Mouse (Mus musculus): ENCODE results near the gene Trabd2b. TPM values are rescaled to one million over a fixed set of nuclear protein-coding genes. Genes with fewer than 3 reads are reported as not detected.

The Trabd2b gene
- total and polyA plus RNA-seq, 2 experiments from 2014 or later, result 4.5 to 10.5 TPM

DNA sequence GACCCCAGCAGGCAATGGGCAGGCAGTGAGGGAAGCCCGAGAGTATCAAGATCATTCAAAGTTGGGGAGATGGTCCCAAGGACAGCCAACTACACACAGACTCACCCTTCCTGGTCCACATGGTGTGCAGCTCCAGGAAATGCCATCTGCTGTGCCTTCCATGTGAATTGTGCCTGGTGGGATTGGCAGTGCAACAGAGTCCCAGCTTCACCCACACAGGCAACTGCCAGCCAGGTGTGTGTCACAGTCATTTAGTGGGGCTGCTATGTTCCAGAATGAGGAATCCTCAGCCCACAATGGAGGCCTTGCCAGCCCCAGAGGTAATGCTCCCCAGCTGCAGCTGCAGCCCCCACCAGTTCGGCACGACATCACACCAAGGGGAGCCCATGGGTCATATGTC lies 33.8 kb upstream of the Trabd2b start:
- H3K4me2 ChIP-seq (ENCODE audit: low read depth, low read length), result no peak overlapping the region
- no peaks in the 10 kb centered on the region for H3K36me3 ChIP-seq (replicated peaks; ENCODE audit: control insufficient read depth, insufficient read depth, low read length)
- peaks cover 32% of the 10 kb centered on the region for H3K4me1 ChIP-seq (ENCODE audit: control insufficient read depth, insufficient read depth)
- ATAC-seq (ENCODE audit: insufficient read depth, low read depth), result no peak
- H3K9me3 ChIP-seq (replicated peaks; ENCODE audit: control insufficient read depth, low read length), result no peaks in the 10 kb centered on the region
- H3K27ac ChIP-seq (ENCODE audit: low read depth), result no peak overlapping the region
- H3K4me3 ChIP-seq (ENCODE audit: low read depth, low read length), result no peak overlapping the region
- H3K27me3 ChIP-seq (ENCODE audit: control insufficient read depth, insufficient read depth, low read length), result no peaks in the 10 kb centered on the region
- WGBS, result 66% methylated on average over 3 of the region's 3 CpGs
- TF ChIP-seq EP300 (IDR thresholded peaks at IDR 0.05; ENCODE audit: low read depth), result no peak
- DNase-seq (ENCODE audit: low spot score), result no peak
- no peak overlapping the region for H3K9ac ChIP-seq (replicated peaks; ENCODE audit: low read depth, low read length)

DNA sequence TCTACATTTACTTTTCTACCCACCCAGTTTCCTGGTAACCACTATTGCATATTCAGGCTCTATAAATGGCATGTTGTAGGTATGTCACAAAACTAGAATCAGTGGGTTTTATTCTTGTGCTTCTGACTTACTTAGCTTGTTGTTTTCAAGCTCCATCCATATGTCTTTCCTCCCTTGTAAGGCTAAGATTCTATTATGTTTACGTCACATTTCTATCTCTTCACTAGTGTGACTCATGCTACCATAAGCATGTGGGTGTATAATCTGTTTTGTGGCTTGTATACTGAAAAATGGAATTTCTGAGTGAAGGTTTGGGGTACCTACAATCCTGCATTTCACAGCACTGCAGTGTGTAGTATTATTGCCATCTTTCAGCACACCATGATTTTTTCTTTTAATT lies 32.2 kb upstream of the Trabd2b start:
- DNase-seq (ENCODE audit: low spot score) (no peak), ATAC-seq (ENCODE audit: insufficient read depth, low read depth) (no peak)
- Histone ChIP-seq H3K36me3 (replicated peaks; ENCODE audit: control insufficient read depth, insufficient read depth, low read length) (no peaks in the 10 kb centered on the region), H3K4me2 (ENCODE audit: low read depth, low read length) (no peak overlapping the region), H3K27me3 (ENCODE audit: control insufficient read depth, insufficient read depth, low read length) (no peaks in the 10 kb centered on the region), H3K27ac (ENCODE audit: low read depth) (no peak overlapping the region), H3K9me3 (replicated peaks; ENCODE audit: control insufficient read depth, low read length) (no peaks in the 10 kb centered on the region), H3K9ac (replicated peaks; ENCODE audit: low read depth, low read length) (no peak overlapping the region), H3K4me3 (ENCODE audit: low read depth, low read length) (no peak overlapping the region), H3K4me1 (ENCODE audit: control insufficient read depth, insufficient read depth) (peaks cover 26% of the 10 kb centered on the region)
- WGBS, result 72% methylated on average over 1 of the region's 1 CpGs
- TF ChIP-seq EP300 (IDR thresholded peaks at IDR 0.05; ENCODE audit: low read depth), result no peak
- no peak for TF ChIP-seq CTCF (IDR thresholded peaks at IDR 0.05; ENCODE audit: low read depth)

DNA sequence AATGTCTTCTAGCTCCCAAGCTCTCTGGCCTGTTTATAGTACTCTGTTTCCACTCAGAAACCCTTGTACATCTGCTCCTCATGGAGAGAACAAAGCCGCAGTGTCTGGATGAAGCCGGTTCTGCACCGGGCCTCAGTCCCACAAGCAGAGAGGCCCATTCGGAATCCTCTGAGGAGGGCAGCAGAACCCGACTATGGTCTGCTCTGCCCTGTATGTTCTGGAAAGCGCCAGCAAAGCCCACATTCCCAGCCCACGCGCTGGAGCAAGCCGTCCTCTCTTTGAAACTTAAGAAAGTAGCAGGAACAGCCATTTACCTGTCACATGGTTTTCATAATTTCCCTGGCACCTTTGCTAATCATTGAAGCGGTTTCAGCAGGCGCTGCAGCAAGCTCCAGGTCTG lies 29.0 kb upstream of the Trabd2b start:
- Histone ChIP-seq H3K27ac (ENCODE audit: low read depth) (no peak overlapping the region), H3K4me2 (ENCODE audit: low read depth, low read length) (no peak overlapping the region), H3K4me3 (ENCODE audit: low read depth, low read length) (no peak overlapping the region), H3K36me3 (replicated peaks; ENCODE audit: control insufficient read depth, insufficient read depth, low read length) (no peaks in the 10 kb centered on the region), H3K9me3 (replicated peaks; ENCODE audit: control insufficient read depth, low read length) (no peaks in the 10 kb centered on the region), H3K4me1 (ENCODE audit: control insufficient read depth, insufficient read depth) (peaks cover 9% of the 10 kb centered on the region; the same call in 1 of the 2 replicates), H3K27me3 (ENCODE audit: control insufficient read depth, insufficient read depth, low read length) (no peaks in the 10 kb centered on the region), H3K9ac (replicated peaks; ENCODE audit: low read depth, low read length) (no peak overlapping the region)
- DNase-seq (ENCODE audit: low spot score), result no peak
- no peak for ATAC-seq (ENCODE audit: insufficient read depth, low read depth)
- WGBS, result 84% methylated on average over 11 of the region's 11 CpGs
- no peak for TF ChIP-seq EP300 (IDR thresholded peaks at IDR 0.05; ENCODE audit: low read depth)
- TF ChIP-seq CTCF (IDR thresholded peaks at IDR 0.05; ENCODE audit: low read depth), result no peak

DNA sequence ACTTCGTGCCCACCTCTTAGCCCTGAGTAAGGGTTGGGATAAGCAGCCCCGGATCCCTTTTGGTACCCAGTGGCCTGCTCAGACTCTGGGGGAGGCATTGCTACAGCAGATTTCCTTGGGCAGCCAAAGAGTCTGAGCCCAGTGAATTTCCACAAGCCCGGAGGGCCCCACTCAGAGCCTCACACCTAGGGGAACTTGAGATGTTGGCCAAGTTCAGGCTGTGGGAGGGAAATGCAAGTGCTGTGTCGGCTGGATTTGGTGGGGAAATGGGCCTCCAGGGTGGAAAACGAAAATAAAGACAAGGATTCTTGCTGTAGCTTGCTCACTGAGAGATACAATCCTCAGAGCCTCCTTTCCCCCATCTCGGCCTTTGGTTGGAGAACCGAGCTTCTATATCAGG lies 28.0 kb upstream of the Trabd2b start:
- Histone ChIP-seq H3K9me3 (replicated peaks; ENCODE audit: control insufficient read depth, low read length) (no peaks in the 10 kb centered on the region), H3K4me3 (ENCODE audit: low read depth, low read length) (no peak overlapping the region), H3K4me1 (ENCODE audit: control insufficient read depth, insufficient read depth) (peaks cover 9% of the 10 kb centered on the region; the same call in 1 of the 2 replicates), H3K27me3 (ENCODE audit: control insufficient read depth, insufficient read depth, low read length) (no peaks in the 10 kb centered on the region), H3K9ac (replicated peaks; ENCODE audit: low read depth, low read length) (no peak overlapping the region), H3K27ac (ENCODE audit: low read depth) (no peak overlapping the region), H3K36me3 (replicated peaks; ENCODE audit: control insufficient read depth, insufficient read depth, low read length) (no peaks in the 10 kb centered on the region), H3K4me2 (ENCODE audit: low read depth, low read length) (no peak overlapping the region)
- no peak for ATAC-seq (ENCODE audit: insufficient read depth, low read depth)
- TF ChIP-seq EP300 (IDR thresholded peaks at IDR 0.05; ENCODE audit: low read depth), result no peak
- TF ChIP-seq CTCF (IDR thresholded peaks at IDR 0.05; ENCODE audit: low read depth), result no peak
- no peak for DNase-seq (ENCODE audit: low spot score)
- 72% methylated on average over 7 of the region's 7 CpGs for WGBS

DNA sequence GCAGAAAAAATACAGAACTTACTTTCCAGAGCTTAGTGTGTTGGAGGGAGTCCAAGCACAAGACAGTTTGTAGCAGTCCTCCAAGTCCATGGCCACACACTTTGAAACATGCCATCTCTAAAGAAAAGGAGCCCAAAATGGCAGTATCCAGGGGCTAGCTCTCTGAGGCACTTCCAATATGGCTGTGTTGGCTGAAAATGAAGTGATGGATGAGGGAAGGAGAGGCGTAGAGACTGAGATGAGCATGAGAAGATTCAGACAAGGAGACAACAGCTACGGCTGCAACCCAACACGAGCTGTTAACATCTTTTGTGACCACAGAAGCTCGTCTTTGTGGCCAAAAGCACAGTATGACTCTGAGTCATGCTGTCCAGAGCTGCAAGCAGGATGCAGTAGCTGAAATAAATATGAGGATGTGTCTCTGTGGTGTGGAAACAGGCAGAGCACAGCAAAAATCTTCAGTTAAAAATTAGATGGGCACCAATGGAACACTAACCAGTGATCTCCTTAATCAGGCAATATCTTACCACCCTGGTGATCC lies 27.0 kb upstream of the Trabd2b start:
- no peaks in the 10 kb centered on the region for H3K27me3 ChIP-seq (ENCODE audit: control insufficient read depth, insufficient read depth, low read length)
- no peak for ATAC-seq (ENCODE audit: insufficient read depth, low read depth)
- H3K4me2 ChIP-seq (ENCODE audit: low read depth, low read length), result no peak overlapping the region
- no peak overlapping the region for H3K27ac ChIP-seq (ENCODE audit: low read depth)
- DNase-seq (ENCODE audit: low spot score), result no peak
- no peaks in the 10 kb centered on the region for H3K9me3 ChIP-seq (replicated peaks; ENCODE audit: control insufficient read depth, low read length)
- no peak overlapping the region for H3K4me3 ChIP-seq (ENCODE audit: low read depth, low read length)
- H3K36me3 ChIP-seq (replicated peaks; ENCODE audit: control insufficient read depth, insufficient read depth, low read length), result no peaks in the 10 kb centered on the region
- peaks cover 9% of the 10 kb centered on the region; the same call in 1 of the 2 replicates for H3K4me1 ChIP-seq (ENCODE audit: control insufficient read depth, insufficient read depth)
- H3K9ac ChIP-seq (replicated peaks; ENCODE audit: low read depth, low read length), result no peak overlapping the region
- TF ChIP-seq EP300 (IDR thresholded peaks at IDR 0.05; ENCODE audit: low read depth), result no peak
- TF ChIP-seq CTCF (IDR thresholded peaks at IDR 0.05; ENCODE audit: low read depth), result no peak
- WGBS, result 79% methylated on average over 4 of the region's 4 CpGs

DNA sequence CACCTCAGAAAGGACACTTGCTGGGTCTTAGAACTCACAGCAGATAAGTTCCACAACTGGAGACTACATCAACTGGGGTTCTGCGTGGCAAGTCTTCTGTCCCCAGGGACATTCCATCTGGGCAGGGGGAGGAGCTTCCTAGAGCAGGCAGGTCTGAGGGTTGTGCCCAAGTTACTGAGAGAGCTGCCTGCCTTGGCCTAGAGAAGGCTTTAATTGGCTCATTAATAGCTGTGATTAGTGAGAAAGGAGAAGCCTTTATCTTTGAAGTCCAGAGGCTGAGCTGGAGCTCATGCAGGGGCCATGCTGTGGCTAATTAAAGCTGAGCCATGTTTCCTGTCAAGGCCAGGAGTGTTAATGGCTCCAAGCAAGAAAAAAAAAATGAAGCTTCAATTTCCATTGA lies 23.9 kb upstream of the Trabd2b start:
- TF ChIP-seq CTCF (IDR thresholded peaks at IDR 0.05; ENCODE audit: low read depth), result no peak
- no peak for TF ChIP-seq EP300 (IDR thresholded peaks at IDR 0.05; ENCODE audit: low read depth)
- 25% methylated on average over 1 of the region's 1 CpGs for WGBS

More for the DNA sequence above, 23.9 kb upstream of the Trabd2b start:
- DNase-seq (ENCODE audit: low spot score) (no peak), ATAC-seq (ENCODE audit: insufficient read depth, low read depth) (no peak)
- H3K4me2 ChIP-seq (ENCODE audit: low read depth, low read length), result no peak overlapping the region
- H3K27ac ChIP-seq (ENCODE audit: low read depth), result no peak overlapping the region
- no peaks in the 10 kb centered on the region for H3K4me1 ChIP-seq (ENCODE audit: control insufficient read depth, insufficient read depth)
- H3K9me3 ChIP-seq (replicated peaks; ENCODE audit: control insufficient read depth, low read length), result no peaks in the 10 kb centered on the region
- H3K27me3 ChIP-seq (ENCODE audit: control insufficient read depth, insufficient read depth, low read length), result no peaks in the 10 kb centered on the region
- H3K36me3 ChIP-seq (replicated peaks; ENCODE audit: control insufficient read depth, insufficient read depth, low read length), result no peaks in the 10 kb centered on the region
- H3K9ac ChIP-seq (replicated peaks; ENCODE audit: low read depth, low read length), result no peak overlapping the region
- no peak overlapping the region for H3K4me3 ChIP-seq (ENCODE audit: low read depth, low read length)

Measured in heart, postnatal 0 days (tissue).